Mouse (Mus musculus): Measurements from ENCODE around the gene Mpdu1.

- no peak for TF ChIP-seq CTCF (conservative IDR thresholded peaks at IDR 0.05; ENCODE audit: insufficient read depth, insufficient read length, low read depth, low read length)
- no peak for TF ChIP-seq POLR2A (IDR thresholded peaks at IDR 0.05; ENCODE audit: low read depth, low read length)
Observed at GRCm38 (mm10) chr11:69608525-69608924, 53.9 kb downstream of the Mpdu1 start.
